Mouse (Mus musculus) kidney, postnatal 14 days (tissue): ENCODE results near the gene Gm14226.
"Not testable (repeated sequence)": the region's sequence is repeated elsewhere in the genome, so short reads cannot be mapped to it uniquely, and the experiment has no call there.

Experiments
- DNase-seq: peaks from one replicate; pipeline ENCODE4 v3.0.0; 2022; ENCODE audit warnings: mixed read lengths

Gene Gm14226

DNA sequence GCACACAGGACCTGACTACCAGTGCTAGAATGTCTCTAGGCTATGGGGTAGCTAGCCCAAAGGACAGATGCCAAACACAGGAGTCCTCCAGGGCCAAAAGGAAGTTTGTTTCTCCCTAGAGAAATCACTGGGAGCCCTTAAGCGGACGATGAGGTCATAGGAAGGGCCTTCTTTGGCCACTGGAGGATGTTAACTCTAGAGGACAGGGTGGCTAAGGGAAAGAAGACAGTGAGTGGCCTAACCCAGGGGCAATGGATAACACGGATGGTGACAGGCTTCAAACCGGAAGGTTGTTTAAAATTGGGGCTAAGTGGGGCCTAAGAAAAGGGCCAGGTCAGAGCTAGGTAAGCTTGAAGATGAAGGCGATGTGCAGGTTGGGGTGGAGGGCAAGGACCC, 32.0 kb downstream of the Gm14226 start:
- no peak for DNase-seq

DNA sequence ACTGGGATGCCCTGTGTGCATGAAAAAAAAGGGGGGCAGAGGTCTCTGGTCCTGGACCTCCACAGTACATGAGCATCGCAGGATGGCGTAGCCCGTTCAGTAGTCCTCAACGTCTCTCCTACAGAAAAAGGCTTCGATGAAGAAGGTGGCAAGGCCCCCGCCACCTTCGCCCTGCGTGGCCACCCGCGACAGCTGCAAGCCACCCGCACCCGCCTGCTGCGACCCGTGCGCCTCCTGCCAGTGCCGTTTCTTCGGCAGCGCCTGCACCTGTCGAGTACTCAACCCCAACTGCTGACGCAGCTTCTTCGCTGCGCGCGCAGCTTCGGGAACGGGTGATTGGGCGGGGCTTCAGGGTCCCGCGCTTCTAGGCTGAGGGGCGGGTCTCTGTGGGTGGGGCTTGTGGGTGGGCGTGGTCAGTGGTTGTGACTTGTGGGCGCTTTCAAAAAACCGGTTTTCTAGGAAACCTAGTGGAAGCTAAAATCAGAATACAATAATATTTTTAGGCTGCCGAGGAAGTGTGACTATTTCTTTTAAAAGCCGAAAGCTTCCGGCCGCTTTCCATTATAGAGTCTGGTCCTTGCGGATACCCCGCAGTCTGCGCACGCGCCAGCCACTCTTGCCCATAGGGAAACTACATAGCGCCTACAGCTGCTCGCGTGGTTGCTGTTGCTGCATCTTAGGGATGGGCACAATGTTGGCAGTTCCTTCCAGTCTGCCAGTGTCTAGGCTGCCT, 32.6 kb downstream of the Gm14226 start:
- DNase-seq = peak; percentile 96

DNA sequence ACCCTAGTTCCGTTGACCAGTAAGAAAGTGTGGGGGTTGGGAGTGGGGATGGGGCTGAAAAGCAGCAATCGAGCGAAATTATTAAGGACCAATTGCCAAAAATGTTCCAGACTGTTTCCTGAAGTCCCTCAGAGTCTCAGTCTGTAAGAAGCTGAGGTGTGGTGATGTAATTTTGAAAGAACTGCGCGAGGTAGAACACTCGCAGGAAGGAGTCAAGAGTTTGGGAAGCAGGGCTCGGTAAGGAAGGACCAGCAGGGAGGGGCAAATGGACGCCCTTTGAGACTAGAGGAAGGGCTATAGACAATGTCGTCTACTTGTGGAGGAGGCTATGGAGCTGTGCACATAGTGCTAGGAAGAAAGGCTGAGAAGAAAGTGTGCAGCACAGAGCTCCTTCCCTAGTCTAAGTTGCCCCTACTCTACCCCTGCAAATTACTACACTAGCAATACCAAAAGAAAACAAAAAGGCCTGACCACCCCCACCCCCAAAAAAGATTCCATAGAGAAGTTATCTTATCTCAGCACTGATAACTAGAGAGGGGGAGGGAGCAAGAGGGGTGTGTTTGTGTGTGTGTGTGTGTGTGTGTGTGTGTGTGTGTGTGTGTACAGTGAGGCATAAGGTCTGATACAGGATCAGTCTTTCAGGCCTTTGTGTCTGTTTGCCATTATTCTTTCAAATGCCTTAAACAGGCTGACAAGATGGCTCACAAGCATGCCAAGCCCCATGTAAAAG, 33.7 kb downstream of the Gm14226 start:
- DNase-seq = no peak

DNA sequence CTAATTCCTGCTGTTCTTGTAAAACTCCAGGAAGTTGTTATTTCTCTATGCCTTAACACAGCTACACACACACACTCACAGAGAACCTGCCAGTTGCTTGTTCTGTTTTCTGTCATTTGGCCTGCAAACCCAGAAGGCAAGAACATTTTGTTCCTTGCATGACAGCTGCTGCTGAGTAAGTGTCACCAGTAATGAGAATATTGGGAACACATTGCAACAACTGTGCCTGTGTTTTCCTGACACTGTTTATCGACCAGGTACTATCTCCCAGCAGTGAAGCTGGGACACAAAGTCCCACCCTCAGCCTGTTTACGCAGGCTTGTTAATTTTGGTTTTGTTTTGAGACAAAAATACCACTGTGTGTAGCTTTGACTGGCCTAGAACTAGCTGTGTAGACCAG, 34.6 kb downstream of the Gm14226 start:
- no peak for DNase-seq

DNA sequence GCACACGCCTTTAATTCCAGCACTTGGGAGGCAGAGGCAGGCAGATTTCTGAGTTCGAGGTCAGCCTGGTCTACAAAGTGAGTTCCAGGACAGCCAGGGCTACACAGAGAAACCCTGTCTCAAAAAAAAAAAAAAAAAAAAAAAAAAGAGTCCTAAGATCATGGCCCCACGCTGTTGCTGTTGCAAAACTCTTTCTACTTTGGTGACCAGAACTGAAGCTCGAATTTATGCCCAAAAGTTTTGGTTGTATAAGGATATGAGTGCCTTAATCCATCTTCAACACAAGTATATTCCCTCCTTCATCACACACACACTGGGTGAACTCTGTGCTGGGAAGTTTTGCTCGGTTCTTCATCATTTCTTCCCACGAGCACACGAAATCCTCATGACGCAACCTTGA, 35.4 kb downstream of the Gm14226 start:
- DNase-seq = not testable (repeated sequence)

DNA sequence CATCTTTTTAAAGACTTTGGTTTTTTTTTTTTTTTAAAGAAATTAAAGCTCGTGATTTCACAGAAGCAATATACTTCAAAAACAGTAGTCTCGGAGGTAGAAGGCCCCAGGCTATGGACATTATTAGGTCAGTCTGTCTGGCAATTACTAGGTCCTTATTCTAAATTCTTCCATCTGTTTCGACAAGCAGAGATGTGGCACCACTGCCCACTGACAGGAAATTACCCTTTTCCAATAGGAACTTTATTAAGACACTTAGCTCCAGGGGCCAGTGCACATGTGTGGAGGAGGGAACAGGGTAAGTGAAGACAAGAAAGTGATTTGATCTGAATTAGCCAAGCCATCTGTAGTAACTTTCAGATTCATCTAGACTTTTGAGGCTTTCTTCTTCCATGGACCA, 36.6 kb downstream of the Gm14226 start:
- DNase-seq = no peak

DNA sequence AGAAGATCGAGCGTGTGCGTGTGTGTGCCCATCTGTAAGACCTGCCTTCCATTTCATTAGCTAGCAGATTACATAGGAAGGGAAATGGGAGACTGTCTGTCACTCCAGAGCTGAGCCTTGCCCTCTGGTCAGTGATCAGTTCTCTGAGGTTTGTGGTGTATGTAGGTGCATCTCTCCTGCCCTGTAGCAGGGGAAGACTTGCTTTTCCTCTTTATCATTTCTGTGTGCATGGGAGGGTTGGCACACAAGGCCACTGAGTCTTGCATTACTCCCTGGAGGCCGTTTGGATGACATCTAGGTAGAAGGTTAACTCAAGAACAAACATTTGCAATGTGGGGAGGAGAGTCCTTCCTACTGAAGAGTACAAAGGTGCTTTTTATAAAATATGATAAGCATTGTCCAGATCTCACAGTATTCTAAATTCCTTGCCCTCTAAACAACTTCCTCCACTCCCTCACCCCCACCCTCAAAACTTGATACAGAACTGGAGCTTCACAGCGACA, 38.1 kb downstream of the Gm14226 start:
- no peak for DNase-seq

GRCm38 (mm10) chr2:155057361-155057760, 39.3 kb downstream of the Gm14226 start:
- no peak for DNase-seq

DNA sequence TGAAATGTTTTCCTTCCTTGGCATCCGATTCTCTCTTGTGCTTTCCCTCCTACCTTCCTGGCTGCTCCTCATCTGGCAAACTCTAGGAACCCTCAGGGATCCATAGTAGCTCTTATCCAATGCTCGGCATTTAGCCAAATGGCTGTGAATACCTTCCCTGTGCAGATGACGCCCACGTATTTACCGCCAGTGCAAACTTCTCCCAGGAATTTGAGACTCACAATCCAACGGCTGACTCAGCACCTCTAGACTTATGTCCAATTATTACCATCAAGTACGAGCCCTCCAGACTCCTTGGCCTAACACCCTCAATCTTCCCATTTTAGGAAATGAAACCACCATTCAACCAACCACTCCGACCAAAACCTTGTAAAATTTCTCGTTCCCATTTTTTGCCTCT, 53.0 kb downstream of the Gm14226 start:
- DNase-seq = no peak

DNA sequence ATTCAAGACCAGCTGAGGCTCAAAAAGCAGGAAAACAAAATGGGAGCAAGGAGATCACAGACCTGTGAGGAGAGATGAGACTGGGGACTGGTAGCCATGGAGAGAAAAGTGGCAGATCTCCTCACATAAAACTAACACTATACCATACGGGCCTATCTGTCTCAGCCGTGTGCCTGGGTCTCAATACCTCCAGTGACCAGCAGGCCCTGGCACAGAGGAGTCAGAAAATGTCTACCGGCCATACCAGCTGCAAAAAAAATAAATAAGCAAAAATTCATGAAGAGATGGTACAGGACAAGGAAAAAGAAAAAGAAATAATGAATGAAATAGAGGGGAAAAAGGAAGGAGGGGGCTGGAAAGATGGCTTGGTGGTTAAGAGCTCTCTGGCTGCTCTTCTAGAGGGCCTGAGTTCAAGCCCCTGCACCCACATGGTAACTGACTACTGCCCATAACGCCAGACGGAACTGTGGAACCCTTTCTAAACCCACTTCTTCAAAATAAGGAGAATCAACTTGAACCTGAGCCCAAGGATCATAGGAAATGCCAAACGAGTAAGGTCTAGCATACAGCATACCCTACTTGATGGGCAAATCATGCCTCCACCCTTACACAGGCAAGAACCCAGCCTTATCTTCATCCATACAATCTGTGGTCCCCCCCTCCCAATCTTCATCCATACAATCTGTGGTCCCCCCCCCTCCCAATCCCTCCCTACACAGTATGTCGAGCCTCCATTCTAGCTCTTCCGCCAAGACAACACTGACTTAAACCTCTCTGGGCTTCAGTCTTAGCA, 54.5 kb downstream of the Gm14226 start:
- DNase-seq = no peak

DNA sequence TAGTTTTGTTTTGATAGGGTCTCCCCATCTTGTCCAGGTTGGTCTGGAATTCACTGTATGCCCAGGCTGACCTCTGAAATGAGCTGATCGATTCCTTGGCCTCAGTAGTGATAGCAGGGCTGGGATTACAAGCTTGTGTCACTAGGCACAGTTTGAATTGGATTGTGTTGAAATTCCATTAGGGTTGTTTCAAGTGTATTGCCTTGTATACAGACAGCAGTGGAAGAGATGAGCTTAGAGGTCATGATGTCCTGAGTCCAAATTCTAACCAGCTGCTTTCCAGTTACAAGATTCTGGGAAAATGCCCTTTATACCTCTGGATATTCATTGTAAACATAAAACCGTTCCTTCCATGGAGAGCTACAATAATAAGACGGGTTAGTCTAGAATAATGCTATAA, 55.3 kb downstream of the Gm14226 start:
- DNase-seq = no peak

GRCm38 (mm10) chr2:155073978-155074765, 56.1 kb downstream of the Gm14226 start, which contains the start of gene Ahcy:
Gene Ahcy (minus strand): TSS chr2:155074497.
- peak; percentile 94 for DNase-seq

DNA sequence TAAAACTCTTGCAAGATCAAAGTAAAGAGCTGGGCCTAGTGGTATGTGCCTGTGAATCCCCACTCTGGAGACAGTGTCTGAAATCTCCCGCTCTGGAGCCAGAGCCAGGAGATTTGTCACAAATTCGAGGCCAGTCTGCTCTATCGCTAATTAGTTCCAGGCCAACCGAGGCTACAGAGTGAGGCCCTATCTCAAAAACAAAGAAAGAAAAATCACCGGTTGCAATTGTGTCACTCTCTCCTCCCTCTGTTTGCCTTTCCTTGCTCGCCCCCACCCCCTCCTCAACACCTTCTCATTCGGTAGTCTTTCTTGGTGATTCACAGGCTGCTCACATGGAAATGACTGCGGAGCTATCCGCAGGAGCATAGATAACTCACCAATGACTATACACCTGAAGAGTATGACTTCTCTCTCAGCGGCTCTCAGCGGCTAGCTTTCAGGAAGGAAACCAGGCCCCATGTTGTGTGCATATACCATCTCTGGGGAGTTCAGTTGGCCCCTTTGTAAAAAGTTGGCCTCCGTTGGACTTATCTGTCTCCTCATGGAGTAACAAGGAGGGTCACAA, 56.8 kb downstream of the Gm14226 start:
- no peak for DNase-seq

DNA sequence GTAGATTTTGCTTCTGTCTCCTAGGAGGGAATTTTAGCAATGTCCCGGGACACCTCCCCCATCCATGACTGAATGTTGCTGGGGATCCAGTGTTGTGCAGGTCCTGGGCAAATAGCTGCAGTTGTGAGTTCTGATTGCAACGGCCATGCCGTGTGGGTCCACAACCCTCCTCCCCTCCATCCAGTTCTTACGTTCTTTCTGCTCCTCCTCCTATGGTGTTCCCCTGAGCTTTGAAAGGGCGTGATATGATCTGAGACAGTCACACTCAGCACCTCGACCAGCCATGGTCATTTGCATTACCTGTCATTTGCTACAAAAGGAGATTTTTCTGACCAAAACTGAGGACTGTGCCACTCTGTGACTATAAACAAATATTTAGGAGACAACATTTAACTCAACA, 57.6 kb downstream of the Gm14226 start:
- DNase-seq = no peak
